Mouse (Mus musculus): ENCODE data around the gene Polr3h.

Gene Polr3h

GRCm38 (mm10) chr15:81950716-81951115 is 24.7 kb upstream of the Polr3h start:
- in situ Hi-C loops (cut with MboI, MseI), result loop anchor here in 1 of 2 experiments (5.0 kb wide), 1 partner anchor 42 kb away; no protein-coding TSS in a partner anchor

DNA sequence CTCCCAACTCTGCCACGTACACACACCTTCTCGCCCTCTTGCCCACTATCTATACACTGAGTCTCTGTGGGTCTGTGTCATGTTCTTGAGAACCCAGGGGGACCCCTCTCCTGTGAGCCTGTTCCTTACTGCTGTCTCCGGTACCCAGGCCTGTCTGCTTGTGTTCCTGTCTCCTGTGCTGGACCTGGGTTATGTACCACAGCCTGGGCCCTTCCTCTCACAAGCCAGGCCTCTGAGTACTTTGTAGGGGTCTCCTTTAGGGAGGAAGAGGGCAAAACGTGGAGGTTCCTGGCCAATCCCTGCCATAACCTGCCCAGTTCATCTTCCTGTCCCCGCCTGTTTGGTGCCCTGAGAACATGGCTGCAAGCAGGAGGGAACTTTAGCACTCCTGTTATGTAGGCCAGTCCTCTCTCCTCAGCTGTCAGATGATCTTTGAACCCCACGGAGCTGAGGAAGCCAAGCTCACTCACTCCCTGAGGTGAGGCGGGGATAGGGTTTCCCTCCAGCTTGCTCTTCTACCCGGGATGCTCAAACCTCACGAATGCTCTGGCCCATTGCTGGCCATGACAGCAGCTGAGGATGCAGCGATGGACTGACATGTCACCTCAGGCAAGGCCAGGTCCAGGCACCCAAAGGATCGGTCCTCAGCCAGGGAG is 23.6 kb upstream of the Polr3h start:
- in situ Hi-C loops (cut with MboI, MseI), result loop anchor here in 1 of 2 experiments (5.0 kb wide), 1 partner anchor 43 kb away; no protein-coding TSS in a partner anchor

- in situ Hi-C loops (cut with MboI, MseI), result no loop called here
Observed at GRCm38 (mm10) chr15:81949076-81949475, 23.0 kb upstream of the Polr3h start.

- in situ Hi-C loops (cut with MboI, MseI), result no loop called here
Observed at GRCm38 (mm10) chr15:81943176-81943749, 17.2 kb upstream of the Polr3h start.

DNA sequence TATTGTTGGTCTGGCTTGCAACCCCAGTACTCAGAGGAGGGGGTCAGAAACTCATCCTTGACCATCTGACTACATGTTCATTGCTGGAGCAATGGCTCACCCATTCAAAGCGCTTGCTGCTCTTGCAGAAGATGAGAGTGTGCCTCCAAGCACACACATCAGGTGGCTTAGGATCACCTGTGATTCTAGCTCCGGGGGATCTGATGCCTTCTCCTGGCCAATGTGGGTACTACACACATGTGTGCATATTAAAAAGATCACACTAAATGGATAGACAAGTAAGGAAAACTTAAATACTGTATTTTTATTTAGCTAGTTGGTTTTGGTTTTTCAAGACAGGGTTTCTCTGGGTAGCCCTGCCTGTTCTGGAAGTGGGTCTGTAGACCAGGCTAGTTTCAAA is 15.0 kb upstream of the Polr3h start:
- in situ Hi-C loops (cut with MboI, MseI), result no loop called here

GRCm38 (mm10) chr15:81940219-81940618 is 14.2 kb upstream of the Polr3h start:
- in situ Hi-C loops (cut with MboI, MseI), result no loop called here

DNA sequence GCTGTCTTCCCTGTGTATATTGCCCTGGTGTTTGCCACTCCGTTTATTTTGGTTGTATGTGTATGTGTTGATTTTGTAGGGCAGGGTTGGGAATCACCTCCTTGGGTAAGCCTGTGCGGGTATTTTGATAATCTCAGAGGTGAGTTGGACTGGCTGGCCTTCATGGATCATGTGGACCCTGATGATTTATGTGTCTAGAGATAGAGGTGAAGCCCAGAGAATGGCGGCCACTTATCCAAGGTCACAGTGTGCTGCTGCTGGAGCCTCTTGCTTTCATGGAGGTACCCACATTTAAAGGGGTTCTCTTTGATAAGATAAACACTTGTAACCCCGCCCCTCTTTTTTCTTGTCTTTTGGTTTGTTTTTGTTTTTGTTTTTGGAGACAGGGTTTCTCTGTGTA is 13.7 kb upstream of the Polr3h start:
- in situ Hi-C loops (cut with MboI, MseI), result no loop called here

- in situ Hi-C loops (cut with MboI, MseI), result no loop called here
Observed at GRCm38 (mm10) chr15:81939157-81939715, 13.2 kb upstream of the Polr3h start.

DNA sequence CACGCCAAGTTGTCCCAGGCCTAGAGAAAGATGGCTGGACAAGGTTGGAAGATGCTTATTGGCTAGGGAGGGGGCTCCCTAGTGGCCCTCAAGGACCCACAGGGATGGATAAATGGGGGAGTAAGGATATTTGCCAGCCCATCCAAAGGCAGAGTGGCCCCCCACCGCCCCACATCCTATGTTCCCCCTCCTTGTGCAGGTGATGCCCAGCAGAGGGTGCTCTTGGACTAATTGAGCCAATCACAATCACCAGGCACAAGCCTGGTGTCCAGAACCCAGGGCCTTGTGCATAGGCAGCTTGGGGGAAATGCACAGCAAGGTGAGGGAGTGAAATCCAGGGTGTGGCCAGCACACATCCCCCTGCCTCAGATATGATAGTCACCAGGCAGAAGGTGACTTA is 12.2 kb upstream of the Polr3h start:
- in situ Hi-C loops (cut with MboI, MseI), result no loop called here

- in situ Hi-C loops (cut with MboI, MseI), result no loop called here
Observed at GRCm38 (mm10) chr15:81937098-81937972, 11.3 kb upstream of the Polr3h start.

DNA sequence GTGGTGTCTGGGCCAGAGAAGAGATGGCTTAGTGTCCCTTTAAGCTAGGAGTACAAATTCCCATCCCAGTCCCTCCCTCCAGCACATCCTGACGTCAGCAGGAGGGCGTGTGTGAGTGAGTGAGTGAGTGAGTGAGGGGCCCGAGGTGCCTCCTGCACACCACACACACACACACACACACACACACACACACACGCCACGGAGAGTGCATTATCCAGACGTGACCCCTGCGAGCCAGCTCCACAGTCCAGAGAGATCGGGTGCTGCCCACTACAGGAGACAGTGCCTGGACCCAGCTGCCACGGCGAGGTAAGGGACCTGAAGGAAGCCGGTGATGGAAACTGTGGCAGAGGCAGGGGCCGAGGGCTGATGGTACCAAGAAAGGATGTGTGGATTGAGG is 10.6 kb upstream of the Polr3h start, which contains the start of gene Csdc2:
Gene Csdc2 (plus strand): TSS at position 81 of the 400 bp plus-strand sequence.
- in situ Hi-C loops (cut with MboI, MseI), result no loop called here

DNA sequence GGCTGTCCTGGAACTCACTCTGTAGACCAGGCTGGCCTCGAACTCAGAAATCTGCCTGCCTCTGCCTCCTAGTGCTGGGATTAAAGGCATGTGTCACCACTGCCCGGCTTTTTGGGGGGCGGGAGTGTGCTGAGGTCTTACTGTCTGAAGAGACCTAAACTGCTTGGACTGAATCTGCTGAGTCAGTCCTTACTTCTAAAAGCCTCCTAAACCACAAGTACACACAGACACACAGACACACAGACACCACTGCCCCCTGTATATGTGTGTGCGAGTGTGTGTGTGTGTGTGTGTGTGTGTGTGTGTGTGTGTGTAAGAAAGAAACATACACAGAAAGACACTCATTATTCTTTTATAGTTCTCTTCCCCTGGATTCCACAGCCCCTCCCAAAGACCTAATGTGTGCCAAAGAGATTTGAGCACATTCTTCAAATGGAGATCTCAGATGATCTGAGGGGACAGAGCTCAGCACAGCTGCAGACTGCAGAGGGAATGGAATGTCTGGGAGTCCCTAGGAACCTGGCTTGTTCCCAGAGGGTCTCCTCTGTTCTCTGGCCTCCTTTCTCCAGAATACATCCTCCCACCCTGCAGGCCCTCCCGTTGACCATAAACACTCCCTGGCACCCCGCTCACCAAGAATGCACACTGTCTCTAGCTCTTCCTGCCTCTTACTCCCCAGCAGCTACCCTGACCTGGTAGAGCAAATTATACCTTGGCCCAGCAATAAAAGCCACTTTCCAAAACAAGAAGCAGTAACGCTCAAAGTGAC is 10.0 kb upstream of the Polr3h start:
- in situ Hi-C loops (cut with MboI, MseI), result no loop called here

GRCm38 (mm10) chr15:81933986-81934385 is 7.9 kb upstream of the Polr3h start:
- in situ Hi-C loops (cut with MboI, MseI), result no loop called here

DNA sequence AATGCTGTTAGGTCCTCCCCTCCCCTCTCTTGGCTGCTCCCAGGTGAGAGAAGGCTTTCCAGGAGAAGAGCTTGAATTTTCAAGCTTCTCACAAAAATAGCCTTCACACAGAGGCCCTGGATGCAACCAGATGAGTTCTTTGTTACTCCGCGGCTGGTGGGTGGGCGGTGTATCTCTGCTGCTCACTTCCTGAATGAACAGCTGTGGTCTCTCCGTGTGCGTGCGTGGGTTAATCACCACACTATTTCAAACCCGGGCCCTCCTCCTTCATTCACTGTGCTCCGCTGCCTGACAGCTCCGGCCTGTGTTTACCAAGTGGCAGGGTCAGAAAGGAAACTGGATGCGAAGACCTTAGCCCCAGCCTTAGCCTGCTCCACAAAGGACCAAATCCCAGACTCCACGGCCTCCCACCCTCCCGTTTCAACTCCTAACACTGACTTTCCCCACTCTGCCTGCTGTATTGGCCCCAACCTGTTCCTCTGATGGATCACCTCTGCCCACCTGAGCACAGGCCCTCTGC is 7.0 kb upstream of the Polr3h start:
- in situ Hi-C loops (cut with MboI, MseI), result no loop called here

GRCm38 (mm10) chr15:81928277-81928676 is 2.2 kb upstream of the Polr3h start:
- in situ Hi-C loops (cut with MboI, MseI), result no loop called here

DNA sequence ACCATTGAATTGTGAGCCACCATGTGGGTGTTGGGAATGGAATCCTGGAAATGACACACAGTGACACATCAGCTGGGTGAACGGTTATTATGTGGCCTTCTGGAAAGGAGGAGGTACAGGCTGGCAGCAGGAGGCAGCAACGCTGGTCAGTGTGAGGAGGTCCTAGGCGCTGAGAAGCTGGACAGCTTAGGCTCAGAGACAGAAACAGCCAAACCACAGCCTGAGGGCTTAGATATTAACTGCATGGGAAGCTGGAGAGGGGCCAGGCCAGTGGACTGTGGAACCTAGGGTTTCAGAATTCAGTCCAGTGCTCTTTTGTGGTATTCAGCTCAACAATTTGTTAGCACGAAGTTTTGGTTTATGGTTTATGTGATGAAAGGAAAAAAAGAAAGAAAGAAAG is 1.7 kb upstream of the Polr3h start:
- in situ Hi-C loops (cut with MboI, MseI), result no loop called here

- in situ Hi-C loops (cut with MboI, MseI), result no loop called here
Observed at GRCm38 (mm10) chr15:81926446-81926822, 394 bp upstream of the Polr3h start.

DNA sequence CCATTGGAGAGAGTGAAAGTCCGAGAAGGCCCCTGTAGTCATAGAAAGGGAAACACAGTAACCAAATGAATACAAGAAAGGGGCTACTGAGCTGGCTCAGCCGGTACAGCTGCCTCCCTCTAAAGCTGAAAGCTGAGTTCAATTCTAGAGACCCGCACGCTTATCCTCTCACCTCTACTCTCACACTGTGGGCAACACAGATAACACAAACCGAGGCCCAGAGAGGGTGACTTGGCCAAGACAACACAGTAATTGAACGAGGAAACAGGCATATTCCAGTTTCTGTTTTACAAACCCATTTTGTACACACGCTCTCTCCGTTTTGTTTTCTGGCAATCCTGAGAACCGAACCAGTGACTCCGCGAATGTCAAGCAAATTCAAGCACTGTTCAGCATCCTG is 1.1 kb downstream of the Polr3h start:
- in situ Hi-C loops (cut with MboI, MseI), result no loop called here

DNA sequence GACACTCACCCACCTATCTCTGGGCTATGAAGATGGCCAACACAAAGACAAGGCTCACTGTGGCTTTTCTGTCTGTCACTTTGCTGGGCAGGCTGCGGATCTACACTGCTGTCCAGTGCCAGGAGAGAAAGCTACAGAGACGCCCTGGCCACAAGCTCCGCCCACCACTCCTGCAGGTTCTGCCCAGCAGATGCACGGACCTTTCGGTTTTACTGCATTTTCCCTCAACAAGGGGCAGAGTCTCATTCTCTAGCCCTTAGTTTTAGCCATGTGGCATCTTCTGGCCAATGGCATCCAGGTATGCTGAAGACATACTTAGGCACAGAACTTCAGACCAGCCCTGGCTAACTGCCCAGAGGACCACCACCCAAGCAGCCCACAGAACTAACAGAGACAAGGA is 4.8 kb downstream of the Polr3h start:
- in situ Hi-C loops (cut with MboI, MseI), result no loop called here

GRCm38 (mm10) chr15:81920546-81921217 is 5.4 kb downstream of the Polr3h start:
- in situ Hi-C loops (cut with MboI, MseI), result no loop called here

DNA sequence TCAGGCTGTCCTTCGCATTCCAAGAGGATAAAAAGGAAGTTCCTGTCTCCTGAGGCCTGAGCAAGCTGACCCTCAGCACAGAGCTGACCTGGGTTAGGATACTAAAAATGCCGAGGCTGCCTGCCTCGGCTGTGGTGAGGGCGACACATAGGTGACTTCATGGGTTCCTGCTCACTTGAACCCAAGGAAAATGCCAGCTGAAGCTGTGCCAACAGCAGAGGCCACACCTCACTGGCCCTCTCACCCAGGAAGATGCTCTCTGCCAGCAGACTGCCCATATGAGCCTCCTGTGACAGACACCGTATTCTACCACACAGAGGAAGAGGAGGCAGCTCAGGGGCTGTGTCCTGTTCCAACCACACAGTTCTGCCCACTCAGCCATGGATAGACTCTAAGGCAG is 7.0 kb downstream of the Polr3h start:
- in situ Hi-C loops (cut with MboI, MseI), result no loop called here
